21 mouse cellular contexts compared by ENCODE assay signal in the genomic region with DNA sequence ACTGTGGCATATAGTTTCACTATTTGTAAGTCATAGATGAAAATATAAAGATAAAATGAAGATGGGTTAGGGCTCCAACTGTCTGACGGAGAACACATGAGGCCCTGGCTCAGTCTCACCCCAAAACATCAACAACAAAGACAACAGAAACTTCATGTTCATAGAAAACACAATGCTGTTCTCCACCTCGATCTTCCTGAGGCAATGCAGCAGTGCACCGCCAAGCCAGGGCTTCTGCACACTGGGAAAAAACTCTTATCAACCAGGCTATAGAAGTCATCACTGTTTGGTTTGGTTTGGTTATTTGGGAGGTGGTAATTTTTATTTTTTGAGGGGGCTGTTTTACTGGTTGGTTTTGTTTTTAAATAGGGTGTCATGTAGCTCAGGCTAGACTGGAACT. TPM values are rescaled to one million over a fixed set of nuclear protein-coding genes. Genes with fewer than 3 reads are reported as not detected.
DNase-seq lines count a peak whose midpoint lies in the region; ATAC-seq lines count a peak whose summit lies in the region.
"Had no signal": no experiment of that assay in that cellular context is flagged by ENCODE, and none has a peak within 500 bp of the region (broad histone marks: within the 10 kb centered on the region; RNA-seq: fewer than 3 reads in every experiment).

No protein-coding gene starts in this region.

- H3K9ac ChIP-seq in forebrain, embryonic 13.5 days: no peak overlapping the region
- no peak overlapping the region for H3K9ac ChIP-seq in forebrain, embryonic 11.5 days (ENCODE audit: low read length)
- H3K9ac ChIP-seq in hindbrain, embryonic 13.5 days: no peak overlapping the region
- no peak overlapping the region for H3K9ac ChIP-seq in hindbrain, embryonic 16.5 days (ENCODE audit: low read depth, low read length)
- no peak overlapping the region for H3K9ac ChIP-seq in neural tube, embryonic 12.5 days
- no peak overlapping the region for H3K9ac ChIP-seq in midbrain, embryonic 14.5 days (replicated peaks; ENCODE audit: low read length)
- H3K9ac ChIP-seq: embryonic facial prominence, embryonic 12.5 days; forebrain, embryonic 12.5 days; forebrain, postnatal 0 days had no signal

- no peak for ATAC-seq in forebrain, embryonic 13.5 days
- ATAC-seq in forebrain, embryonic 11.5 days (replicated peaks; ENCODE audit: low FRiP score): no peak
- no peak for ATAC-seq in hindbrain, embryonic 13.5 days (ENCODE audit: low FRiP score)
- ATAC-seq in hindbrain, embryonic 16.5 days: no peak
- no peak for ATAC-seq in neural tube, embryonic 12.5 days (ENCODE audit: low FRiP score, low read depth)
- ATAC-seq in midbrain, embryonic 14.5 days (ENCODE audit: low FRiP score, low TSS enrichment): no peak
- ATAC-seq: CD4-positive, CD25-positive, alpha-beta regulatory T cell, adult 4 months; forebrain, postnatal 0 days had no signal

- no peak overlapping the region for H3K27ac ChIP-seq in forebrain, embryonic 13.5 days
- no peak overlapping the region for H3K27ac ChIP-seq in forebrain, embryonic 11.5 days (ENCODE audit: low read depth, low read length)
- no peak overlapping the region for H3K27ac ChIP-seq in hindbrain, embryonic 13.5 days
- H3K27ac ChIP-seq in hindbrain, embryonic 16.5 days (ENCODE audit: low read depth, low read length): no peak overlapping the region
- no peak overlapping the region for H3K27ac ChIP-seq in neural tube, embryonic 12.5 days
- H3K27ac ChIP-seq in midbrain, embryonic 14.5 days (replicated peaks; ENCODE audit: low read depth, low read length): no peak overlapping the region
- H3K27ac ChIP-seq: embryonic facial prominence, embryonic 12.5 days; forebrain, embryonic 12.5 days; gastrocnemius, adult 2 months had no signal

- 96% methylated on average over 3 of the region's 3 CpGs for WGBS in forebrain, embryonic 13.5 days
- 94% methylated on average over 3 of the region's 3 CpGs for WGBS in forebrain, embryonic 11.5 days
- WGBS in hindbrain, embryonic 13.5 days: 93% methylated on average over 3 of the region's 3 CpGs
- WGBS in hindbrain, embryonic 16.5 days: 86% methylated on average over 3 of the region's 3 CpGs
- WGBS in neural tube, embryonic 12.5 days: 93% methylated on average over 3 of the region's 3 CpGs
- 93% methylated on average over 3 of the region's 3 CpGs for WGBS in midbrain, embryonic 14.5 days

- no peaks in the 10 kb centered on the region for H3K27me3 ChIP-seq in forebrain, embryonic 13.5 days
- H3K27me3 ChIP-seq in forebrain, embryonic 11.5 days (ENCODE audit: control insufficient read depth, insufficient read depth, low read length): no peaks in the 10 kb centered on the region
- H3K27me3 ChIP-seq in hindbrain, embryonic 13.5 days: no peaks in the 10 kb centered on the region
- H3K27me3 ChIP-seq in hindbrain, embryonic 16.5 days (replicated peaks; ENCODE audit: control insufficient read depth, insufficient read depth, low read length): no peaks in the 10 kb centered on the region
- H3K27me3 ChIP-seq in neural tube, embryonic 12.5 days (replicated peaks): no peaks in the 10 kb centered on the region
- no peaks in the 10 kb centered on the region for H3K27me3 ChIP-seq in midbrain, embryonic 14.5 days (ENCODE audit: control insufficient read depth, insufficient read depth, low read length)
- H3K27me3 ChIP-seq: embryonic facial prominence, embryonic 12.5 days; forebrain, embryonic 12.5 days had no signal

- no peaks in the 10 kb centered on the region for H3K9me3 ChIP-seq in forebrain, embryonic 13.5 days (replicated peaks)
- no peaks in the 10 kb centered on the region for H3K9me3 ChIP-seq in forebrain, embryonic 11.5 days (ENCODE audit: control insufficient read depth, low read length)
- H3K9me3 ChIP-seq in hindbrain, embryonic 13.5 days: no peaks in the 10 kb centered on the region
- no peaks in the 10 kb centered on the region for H3K9me3 ChIP-seq in hindbrain, embryonic 16.5 days (ENCODE audit: control insufficient read depth, low read length)
- no peaks in the 10 kb centered on the region for H3K9me3 ChIP-seq in neural tube, embryonic 12.5 days
- no peaks in the 10 kb centered on the region for H3K9me3 ChIP-seq in midbrain, embryonic 14.5 days (ENCODE audit: control insufficient read depth, low read length)
- H3K9me3 ChIP-seq: embryonic facial prominence, embryonic 12.5 days; forebrain, embryonic 12.5 days had no signal

- H3K4me1 ChIP-seq in forebrain, embryonic 13.5 days: peaks cover 28% of the 10 kb centered on the region
- H3K4me1 ChIP-seq in forebrain, embryonic 11.5 days (replicated peaks; ENCODE audit: control insufficient read depth, insufficient read depth, low read length): no peaks in the 10 kb centered on the region
- peaks cover 27% of the 10 kb centered on the region for H3K4me1 ChIP-seq in hindbrain, embryonic 13.5 days (replicated peaks)
- H3K4me1 ChIP-seq in hindbrain, embryonic 16.5 days (ENCODE audit: control insufficient read depth, insufficient read depth, low read depth, low read length): peaks cover 11% of the 10 kb centered on the region
- H3K4me1 ChIP-seq in neural tube, embryonic 12.5 days: peaks cover 23% of the 10 kb centered on the region
- H3K4me1 ChIP-seq in midbrain, embryonic 14.5 days (ENCODE audit: control insufficient read depth, insufficient read depth, low read length): peaks cover 21% of the 10 kb centered on the region
- H3K4me1 ChIP-seq: embryonic facial prominence, embryonic 12.5 days had no signal

- H3K4me2 ChIP-seq in forebrain, embryonic 13.5 days: peak overlapping the region; percentile 10
- no peak overlapping the region for H3K4me2 ChIP-seq in forebrain, embryonic 11.5 days (ENCODE audit: low read depth, low read length, severe bottlenecking)
- H3K4me2 ChIP-seq in hindbrain, embryonic 13.5 days: peak overlapping the region; percentile 21; the same call in 1 of the 2 replicates
- H3K4me2 ChIP-seq in hindbrain, embryonic 16.5 days (ENCODE audit: low read length): no peak overlapping the region
- peak overlapping the region; percentile 18; the same call in 1 of the 2 replicates for H3K4me2 ChIP-seq in neural tube, embryonic 12.5 days (replicated peaks)
- H3K4me2 ChIP-seq in midbrain, embryonic 14.5 days (ENCODE audit: low read length): peak overlapping the region; percentile 75; the same call in 1 of the 2 replicates
- H3K4me2 ChIP-seq: embryonic facial prominence, embryonic 12.5 days had no signal

- H3K4me3 ChIP-seq in forebrain, embryonic 13.5 days: no peak overlapping the region
- no peak overlapping the region for H3K4me3 ChIP-seq in forebrain, embryonic 11.5 days (ENCODE audit: low read depth, low read length)
- H3K4me3 ChIP-seq in hindbrain, embryonic 13.5 days: no peak overlapping the region
- H3K4me3 ChIP-seq in hindbrain, embryonic 16.5 days (ENCODE audit: low read length): no peak overlapping the region
- H3K4me3 ChIP-seq in neural tube, embryonic 12.5 days: no peak overlapping the region
- H3K4me3 ChIP-seq in midbrain, embryonic 14.5 days (replicated peaks; ENCODE audit: low read depth, low read length): no peak overlapping the region
- H3K4me3 ChIP-seq: embryonic facial prominence, embryonic 12.5 days; forebrain, embryonic 12.5 days; gastrocnemius, adult 2 months had no signal

- no peak for DNase-seq in forebrain, embryonic 11.5 days (ENCODE audit: low spot score)
- no peak for DNase-seq in neural tube, embryonic 10.5 days (ENCODE audit: extremely low spot score, low spot score)
- DNase-seq in midbrain, embryonic 14.5 days: no peak
- no peak for DNase-seq in frontal cortex, postnatal 36 days (ENCODE audit: low spot score in 2 of 2)
- DNase-seq: adrenal gland, postnatal 14 days; B cell, adult 2 months; cerebellum, adult 11-12 months; cerebellum, adult 9-10 months; cerebellum, postnatal 25 days; forebrain, postnatal 0 days; gastrocnemius, adult 2 months; gastrocnemius, postnatal 25 days; heart, postnatal 10 days; heart, postnatal 4 days had no signal

- H3K36me3 ChIP-seq in forebrain, embryonic 13.5 days (ENCODE audit: poor library complexity, severe bottlenecking): peaks cover 4% of the 10 kb centered on the region
- H3K36me3 ChIP-seq in forebrain, embryonic 11.5 days (ENCODE audit: control insufficient read depth, insufficient read depth, low read length): no peaks in the 10 kb centered on the region
- no peaks in the 10 kb centered on the region for H3K36me3 ChIP-seq in hindbrain, embryonic 13.5 days
- H3K36me3 ChIP-seq in hindbrain, embryonic 16.5 days (ENCODE audit: control insufficient read depth, insufficient read depth, low read length): no peaks in the 10 kb centered on the region
- H3K36me3 ChIP-seq in neural tube, embryonic 12.5 days: 0 out of 2 replicates have a peak, but pooled peaks cover 5% of the 10 kb centered on the region
- no peaks in the 10 kb centered on the region for H3K36me3 ChIP-seq in midbrain, embryonic 14.5 days (ENCODE audit: control insufficient read depth, insufficient read depth, low read length)
- H3K36me3 ChIP-seq: embryonic facial prominence, embryonic 12.5 days; forebrain, embryonic 12.5 days had no signal

RNA-seq across cellular contexts. Expression of a gene that starts 3.0 kb away (rescaled TPM):
- 204 and 230 TPM in 2 replicates for polyA plus RNA-seq in forebrain, embryonic 13.5 days (2015; fragmentation: Nextera tagmentation; extraction: Ambion mirVana)
- 221 and 230 TPM in 2 replicates for polyA plus RNA-seq in forebrain, embryonic 11.5 days (2014; fragmentation: Nextera tagmentation; extraction: Ambion mirVana)
- 162 and 164 TPM in 2 replicates for polyA plus RNA-seq in hindbrain, embryonic 13.5 days (2015; fragmentation: Nextera tagmentation; extraction: Ambion mirVana)
- 136 and 147 TPM in 2 replicates for polyA plus RNA-seq in hindbrain, embryonic 16.5 days (2015; fragmentation: Nextera tagmentation; extraction: Ambion mirVana)
- polyA plus RNA-seq in neural tube, embryonic 12.5 days (2016; fragmentation: Nextera tagmentation; extraction: Ambion mirVana): 184 and 186 TPM in 2 replicates
- 147 and 201 TPM in 2 replicates for polyA plus RNA-seq in midbrain, embryonic 14.5 days (2014; fragmentation: Nextera tagmentation; extraction: Ambion mirVana)

Comparison
In these comparisons a context has a peak if more than half of its experiments do, and no peak if none do; other contexts are left out.
1. H3K4me2 ChIP-seq: peak in forebrain, embryonic 13.5 days (single experiment), hindbrain, embryonic 13.5 days (single experiment), neural tube, embryonic 12.5 days (single experiment) and midbrain, embryonic 14.5 days (single experiment); none in forebrain, embryonic 11.5 days (single experiment) and hindbrain, embryonic 16.5 days (single experiment).